Mouse (Mus musculus): ENCODE measurements around the gene Eme1.
A peak's percentile ranks its signal among the peaks of the same experiment; 100 is the strongest.

Eme1 gene

DNA sequence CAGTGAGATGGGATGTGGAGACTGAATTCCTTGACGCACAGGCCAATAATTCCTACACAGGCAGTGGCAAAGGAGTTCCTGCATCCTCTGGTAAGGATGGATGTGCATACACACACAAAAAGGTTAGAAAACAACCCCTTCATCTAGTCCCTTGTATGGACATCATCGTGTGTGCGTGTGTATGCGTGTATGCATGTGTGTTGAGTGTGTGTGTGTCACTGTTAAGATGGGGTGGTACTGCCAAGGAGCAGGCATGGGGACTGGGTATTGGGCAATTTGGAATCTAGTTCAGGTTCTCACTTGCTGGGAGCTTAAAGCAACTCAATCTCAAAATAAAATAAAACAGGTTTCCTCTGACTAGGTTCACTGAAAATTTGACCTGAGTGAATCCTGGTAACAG is 7.3 kb downstream of the Eme1 start:
- DNase-seq (ENCODE audit: low read depth, low spot score) = no peak

DNA sequence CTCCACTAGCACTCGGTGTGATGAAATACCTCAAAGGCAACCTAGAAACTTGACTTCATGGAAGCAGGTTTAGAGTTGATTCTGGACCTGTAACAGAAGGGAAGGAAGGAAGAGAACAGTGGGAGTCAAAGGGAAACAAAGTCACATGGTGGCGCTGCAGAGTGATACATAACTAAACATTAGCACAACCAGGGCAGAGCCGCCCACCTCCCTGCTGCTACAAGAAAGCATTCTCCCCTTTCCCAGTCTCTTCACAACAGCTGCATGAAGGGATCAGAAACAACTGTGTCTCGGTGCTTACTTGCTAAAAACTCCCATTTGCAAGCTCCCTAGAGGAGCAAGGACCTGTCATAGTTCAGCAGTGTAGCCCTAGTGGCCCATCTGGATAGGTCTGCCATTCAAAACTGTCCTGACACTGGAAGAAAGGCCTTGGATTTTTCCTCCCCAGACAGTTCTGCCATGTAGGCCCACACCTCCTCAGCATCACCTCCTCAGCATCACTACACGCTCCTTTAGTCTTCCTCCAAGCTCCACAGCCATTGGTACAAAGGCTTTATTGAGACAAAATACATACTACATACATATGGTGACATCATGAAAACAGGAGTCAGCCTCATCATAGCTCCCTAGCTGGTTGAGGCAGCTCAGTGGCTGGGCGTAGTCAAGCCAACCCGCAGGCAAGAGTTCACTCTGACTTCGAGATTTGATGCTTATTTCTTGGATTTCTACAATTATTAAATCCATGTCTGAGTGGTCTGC is 9.1 kb downstream of the Eme1 start:
- no peak for DNase-seq (ENCODE audit: low read depth, low spot score)

GRCm38 (mm10) chr11:94634431-94634830 is 19.3 kb downstream of the Eme1 start:
- no peak for DNase-seq (ENCODE audit: low read depth, low spot score)

DNA sequence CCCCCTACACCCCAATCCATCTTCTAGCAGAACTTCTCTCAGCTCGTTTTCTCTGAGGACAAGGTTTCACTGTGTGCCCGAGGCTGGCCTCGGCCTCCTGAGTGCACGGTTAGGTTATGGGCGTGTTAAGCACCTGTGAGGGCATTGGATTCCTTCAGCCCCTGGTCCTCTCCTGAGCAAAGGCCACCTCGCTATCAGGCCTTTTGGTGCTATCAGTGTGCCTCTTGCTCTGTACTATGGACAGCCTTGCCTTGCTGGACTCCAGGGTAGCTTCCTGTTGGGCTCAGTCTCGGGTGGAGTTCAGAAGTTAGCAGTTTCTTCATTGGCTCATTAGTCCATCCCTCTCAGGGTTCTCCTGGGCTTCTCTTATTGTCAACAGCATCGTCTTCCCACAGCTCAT is 20.8 kb downstream of the Eme1 start:
- DNase-seq (ENCODE audit: low read depth, low spot score) = no peak

GRCm38 (mm10) chr11:94631969-94632368 is 21.8 kb downstream of the Eme1 start:
- no peak for DNase-seq (ENCODE audit: low read depth, low spot score)

DNA sequence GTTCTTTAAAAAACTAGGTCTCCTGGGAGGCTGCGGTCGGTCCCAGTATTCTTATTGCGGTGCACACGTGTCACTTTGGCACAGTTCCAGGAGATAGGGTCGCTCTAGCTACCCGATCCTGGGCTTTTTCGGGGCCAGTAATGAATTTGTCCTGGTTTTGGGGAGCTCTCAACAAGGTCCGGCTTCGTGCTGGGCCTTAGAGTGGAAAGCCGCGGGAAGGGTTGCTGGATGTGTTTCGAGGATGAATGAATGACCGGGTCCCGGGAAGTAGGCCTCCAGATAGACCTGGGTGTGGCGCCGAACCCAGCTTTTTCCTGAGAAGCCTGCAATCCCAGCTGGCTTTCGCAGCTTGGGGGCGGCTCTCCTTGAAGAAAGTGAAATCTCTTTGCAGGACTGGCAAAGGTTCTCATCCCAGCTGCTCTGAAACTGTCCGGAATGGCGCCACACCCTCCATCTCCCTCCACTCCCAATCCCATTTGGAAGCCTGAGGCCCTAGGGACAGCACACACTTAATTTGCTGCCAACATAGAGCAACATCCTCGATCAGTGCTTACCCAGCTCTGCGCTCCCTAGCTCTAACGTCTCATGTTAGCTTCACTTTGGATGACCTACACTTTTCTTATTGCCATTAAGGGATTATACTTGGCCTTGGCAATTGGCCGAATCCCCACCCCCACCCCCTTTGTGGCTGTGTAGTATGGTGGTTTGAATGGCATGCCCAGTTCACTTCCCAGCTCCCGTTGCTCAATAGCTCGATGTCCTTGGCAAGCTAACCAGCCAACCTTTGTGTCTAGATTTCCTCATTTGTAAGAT is 23.4 kb downstream of the Eme1 start:
- peak; percentile 10 for DNase-seq (ENCODE audit: low read depth, low spot score)

DNA sequence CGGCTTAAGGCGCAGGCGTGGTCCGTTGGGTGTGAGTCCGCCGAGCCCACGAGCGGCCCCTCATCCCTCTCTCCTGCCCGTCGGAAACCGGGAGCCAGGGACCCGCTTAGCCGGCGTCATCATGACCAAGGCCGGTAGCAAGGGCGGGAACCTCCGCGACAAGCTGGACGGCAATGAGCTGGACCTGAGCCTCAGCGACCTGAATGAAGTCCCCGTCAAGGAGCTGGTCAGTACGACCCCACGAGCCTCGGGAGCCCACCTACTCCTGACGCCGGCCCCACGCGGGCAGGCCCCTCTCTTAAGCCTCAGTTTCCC is 23.9 kb downstream of the Eme1 start:
- DNase-seq (ENCODE audit: low read depth, low spot score) = peak; percentile 19

GRCm38 (mm10) chr11:94629199-94629883 is 24.4 kb downstream of the Eme1 start, which contains the start of gene Lrrc59:
TSS of gene Lrrc59 (plus strand) at chr11:94629767.
- DNase-seq (ENCODE audit: low read depth, low spot score) = peak; percentile 90

GRCm38 (mm10) chr11:94622162-94622561 is 31.6 kb downstream of the Eme1 start:
- DNase-seq (ENCODE audit: low read depth, low spot score) = no peak

DNA sequence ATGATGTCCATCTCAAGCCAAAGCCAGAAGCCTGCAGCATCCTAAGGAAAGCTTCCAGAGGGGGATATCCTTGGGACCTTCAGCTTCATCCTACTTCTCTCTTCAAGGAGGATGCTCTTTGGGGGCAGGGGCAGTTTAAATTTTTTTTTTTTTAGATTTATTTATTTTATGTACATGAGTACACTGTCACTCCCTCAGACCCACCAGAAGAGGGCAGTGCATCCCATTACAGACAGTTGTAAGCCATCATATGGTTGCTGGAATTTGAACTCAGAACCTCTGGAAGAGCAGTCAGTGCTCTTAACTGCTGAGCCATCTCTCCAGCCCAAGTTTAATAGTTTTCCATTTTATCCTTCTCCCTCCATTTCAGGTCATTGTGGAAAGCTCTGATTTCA is 32.3 kb downstream of the Eme1 start:
- no peak for DNase-seq (ENCODE audit: low read depth, low spot score)

GRCm38 (mm10) chr11:94620766-94621457 is 32.9 kb downstream of the Eme1 start:
- DNase-seq (ENCODE audit: low read depth, low spot score) = no peak

DNA sequence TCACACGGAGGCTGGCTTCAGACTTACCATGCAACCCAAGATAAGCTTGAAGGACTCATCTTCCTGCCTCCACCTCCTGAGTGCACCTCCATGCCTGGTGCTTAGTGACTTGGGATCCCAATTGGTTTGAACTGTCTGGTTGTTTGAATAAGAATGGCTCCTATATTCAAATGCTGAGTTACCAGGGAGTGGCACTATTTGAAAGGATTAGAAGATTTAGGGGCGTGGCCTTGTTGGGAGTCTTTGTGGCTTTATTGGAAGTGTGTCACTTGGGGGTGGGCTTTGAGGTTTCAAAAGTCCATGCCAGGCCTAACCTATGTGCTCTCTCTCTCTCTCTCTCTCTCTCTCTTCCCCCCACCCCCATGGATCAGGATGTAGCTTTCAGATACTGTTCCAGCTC is 36.1 kb downstream of the Eme1 start:
- no peak for DNase-seq (ENCODE audit: low read depth, low spot score)

DNA sequence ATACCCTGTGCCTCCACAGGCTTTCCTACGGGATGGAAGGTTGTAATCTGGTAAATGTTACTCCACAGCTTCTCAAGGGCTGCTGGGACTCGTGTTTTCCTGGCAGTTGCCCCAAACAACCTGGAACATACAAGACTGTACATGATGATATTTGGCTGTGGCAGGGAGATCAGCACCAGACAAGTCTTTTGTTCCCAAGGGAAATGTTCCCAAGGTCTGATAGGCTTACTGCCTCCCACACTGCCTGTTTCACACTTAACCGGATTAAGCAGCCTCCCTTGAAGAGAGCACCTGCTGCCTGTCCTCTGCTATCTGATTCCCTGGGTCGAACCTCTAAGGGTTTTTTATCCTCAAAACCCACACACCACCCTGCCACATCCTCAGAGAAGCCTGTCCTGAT is 38.3 kb downstream of the Eme1 start:
- DNase-seq (ENCODE audit: low read depth, low spot score) = no peak

DNA sequence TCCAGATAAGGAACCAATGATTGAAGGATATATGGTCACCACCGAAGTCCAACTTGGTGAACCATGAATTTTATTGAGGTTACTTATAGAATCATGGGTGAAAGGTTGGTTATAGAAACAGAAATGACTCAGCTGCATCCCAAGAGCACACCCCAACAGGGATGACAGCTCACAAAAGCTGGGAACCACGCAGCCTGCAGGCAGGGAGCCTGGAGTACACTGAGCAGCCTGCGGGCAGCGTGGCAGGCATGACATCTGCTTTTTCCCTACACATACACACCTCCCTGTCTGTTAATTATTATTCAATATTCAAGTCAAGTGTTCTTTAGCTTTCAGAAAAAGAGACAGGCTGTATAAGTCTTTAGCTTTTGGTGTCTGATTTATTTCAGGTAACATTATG is 39.2 kb downstream of the Eme1 start:
- DNase-seq (ENCODE audit: low read depth, low spot score) = no peak

- DNase-seq (ENCODE audit: low read depth, low spot score) = no peak
Measured at GRCm38 (mm10) chr11:94610744-94611740, 42.7 kb downstream of the Eme1 start.

- no peak for DNase-seq (ENCODE audit: low read depth, low spot score)
Measured at GRCm38 (mm10) chr11:94602356-94602955, 51.3 kb downstream of the Eme1 start.

DNA sequence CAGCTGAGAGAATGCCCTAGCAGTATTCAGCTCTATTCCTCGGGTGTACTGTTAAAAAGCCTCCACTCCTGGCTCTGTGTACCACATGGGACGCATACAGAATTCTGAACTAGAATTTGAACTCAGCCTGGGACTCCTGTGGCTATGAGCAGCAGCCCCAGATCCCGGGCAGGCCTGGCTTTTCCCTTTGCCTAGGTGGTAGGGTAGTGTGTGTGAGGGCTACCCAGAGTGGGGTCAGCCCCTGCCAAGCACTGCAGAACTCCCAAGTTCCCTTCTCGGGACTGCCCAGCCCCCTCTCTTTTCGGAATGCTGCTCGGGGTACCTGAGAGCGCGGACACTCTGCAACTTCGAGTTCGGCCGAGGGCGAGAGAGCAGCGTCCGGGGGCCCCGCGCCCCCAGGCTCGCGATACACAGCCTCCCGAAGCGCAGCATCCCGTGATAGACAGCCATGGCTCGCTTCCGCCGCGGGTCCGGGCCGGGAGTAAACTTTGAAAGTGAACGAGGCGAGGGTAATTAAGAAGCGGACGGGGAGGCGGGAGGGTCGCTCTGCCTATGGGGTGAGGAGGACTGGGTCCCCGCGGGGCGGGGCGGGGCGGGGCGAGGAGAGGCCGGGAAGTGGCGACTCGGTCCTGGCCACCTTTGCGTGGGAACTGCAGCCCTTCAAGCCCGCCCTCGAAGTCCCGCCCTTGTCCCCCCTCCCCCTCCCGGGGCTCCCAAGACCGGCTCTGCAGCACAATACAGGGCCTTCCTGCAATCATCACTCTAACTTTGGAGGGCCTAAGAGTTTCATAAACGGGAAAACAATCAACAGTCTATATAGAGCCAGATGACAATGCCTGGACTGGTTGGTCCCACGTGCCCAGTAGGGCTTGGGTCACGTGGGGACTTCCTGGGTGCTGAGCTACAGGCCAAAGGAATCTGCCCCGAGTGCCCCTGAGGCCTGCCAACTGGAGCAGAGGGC is 52.2 kb downstream of the Eme1 start, which contains the start of gene Acsf2:
Acsf2 (minus strand) TSS at position 551 of the 961 bp plus-strand sequence.
- peak; percentile 82 for DNase-seq (ENCODE audit: low read depth, low spot score)

DNA sequence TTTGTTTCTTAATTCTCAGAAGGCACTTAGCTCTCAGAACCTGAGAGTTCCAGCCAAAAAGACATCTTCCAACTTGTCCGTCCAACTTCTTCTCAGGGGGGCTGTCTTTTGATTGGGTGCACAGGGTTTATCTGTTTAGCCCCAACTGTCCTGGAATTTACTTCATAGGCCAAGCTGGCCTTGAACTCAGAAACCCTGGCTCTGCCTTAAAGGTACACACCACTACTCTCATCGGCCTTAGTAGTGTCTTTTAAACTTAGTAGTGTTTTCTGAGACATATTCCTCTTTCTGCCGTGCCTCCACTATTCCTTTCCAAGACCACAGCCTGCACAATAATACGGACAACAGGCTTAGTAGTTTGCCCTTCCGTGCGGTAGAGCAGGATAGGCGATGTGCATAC is 53.3 kb downstream of the Eme1 start:
- no peak for DNase-seq (ENCODE audit: low read depth, low spot score)
